Mouse (Mus musculus) adrenal gland, adult (tissue): Measurements from ENCODE around the gene Fam214a.

ENCODE experiments used
- DNase-seq, 2 experiments: peaks; one replicate each; pipeline ENCODE4 v3.0.0; 2022 to 2023; ENCODE audit warnings: low spot score in 1 of 2; ENCODE audit not compliant: inconsistent age in 2 of 2

The Fam214a gene

GRCm38 (mm10) chr9:75022546-75022945 lies 69.9 kb downstream of the Fam214a start:
- DNase-seq = peak in 1 of 2 experiments; percentile 52

- peak in 1 of 2 experiments; percentile 26 for DNase-seq
Observed at GRCm38 (mm10) chr9:75023150-75023894, 70.6 kb downstream of the Fam214a start.

GRCm38 (mm10) chr9:75024089-75024488 lies 71.4 kb downstream of the Fam214a start:
- DNase-seq = peak; percentile 43 to 62

- DNase-seq = peak in 1 of 2 experiments; percentile 33
Observed at GRCm38 (mm10) chr9:75025689-75026088, 73.0 kb downstream of the Fam214a start.

GRCm38 (mm10) chr9:75032408-75032807 lies 79.7 kb downstream of the Fam214a start:
- peak in 1 of 2 experiments; percentile 72 for DNase-seq

- DNase-seq = no peak
Observed at GRCm38 (mm10) chr9:75033141-75033540, 80.5 kb downstream of the Fam214a start.

- peak in 1 of 2 experiments; percentile 65 for DNase-seq
Observed at GRCm38 (mm10) chr9:75034691-75035090, 82.0 kb downstream of the Fam214a start.

GRCm38 (mm10) chr9:75035944-75036343 lies 83.3 kb downstream of the Fam214a start:
- peak in 1 of 2 experiments; percentile 59 for DNase-seq

GRCm38 (mm10) chr9:75037451-75038356 lies 85.0 kb downstream of the Fam214a start, which contains the start of gene Arpp19:
Arpp19 (plus strand) TSS chr9:75037614.
- DNase-seq = peak; percentile 93 to 96

- no peak for DNase-seq
Observed at GRCm38 (mm10) chr9:75038357-75038688, 85.6 kb downstream of the Fam214a start.

GRCm38 (mm10) chr9:75040566-75040965 lies 87.9 kb downstream of the Fam214a start:
- peak in 1 of 2 experiments; percentile 25 for DNase-seq

GRCm38 (mm10) chr9:75041840-75042525 lies 89.3 kb downstream of the Fam214a start:
- DNase-seq = peak in 1 of 2 experiments; percentile 49

GRCm38 (mm10) chr9:75043191-75043590 lies 90.5 kb downstream of the Fam214a start:
- DNase-seq = no peak

- DNase-seq = no peak
Observed at GRCm38 (mm10) chr9:75047079-75047478, 94.4 kb downstream of the Fam214a start.

GRCm38 (mm10) chr9:75049100-75049499 lies 96.4 kb downstream of the Fam214a start:
- peak; percentile 35 to 48 for DNase-seq

GRCm38 (mm10) chr9:75050003-75050402 lies 97.3 kb downstream of the Fam214a start:
- peak; percentile 58 to 89 for DNase-seq

GRCm38 (mm10) chr9:75051841-75052240 lies 99.2 kb downstream of the Fam214a start:
- no peak for DNase-seq

- no peak for DNase-seq
Observed at GRCm38 (mm10) chr9:75055046-75055445, 102.4 kb downstream of the Fam214a start.

- no peak for DNase-seq
Observed at GRCm38 (mm10) chr9:75064678-75065331, 112.1 kb downstream of the Fam214a start.

GRCm38 (mm10) chr9:75070457-75071028 lies 117.9 kb downstream of the Fam214a start, which contains the start of gene Myo5a:
Myo5a (plus strand) TSS chr9:75071015.
- no peak for DNase-seq
